Mouse (Mus musculus): ENCODE results near the gene Myom3.

Myom3 gene

DNA sequence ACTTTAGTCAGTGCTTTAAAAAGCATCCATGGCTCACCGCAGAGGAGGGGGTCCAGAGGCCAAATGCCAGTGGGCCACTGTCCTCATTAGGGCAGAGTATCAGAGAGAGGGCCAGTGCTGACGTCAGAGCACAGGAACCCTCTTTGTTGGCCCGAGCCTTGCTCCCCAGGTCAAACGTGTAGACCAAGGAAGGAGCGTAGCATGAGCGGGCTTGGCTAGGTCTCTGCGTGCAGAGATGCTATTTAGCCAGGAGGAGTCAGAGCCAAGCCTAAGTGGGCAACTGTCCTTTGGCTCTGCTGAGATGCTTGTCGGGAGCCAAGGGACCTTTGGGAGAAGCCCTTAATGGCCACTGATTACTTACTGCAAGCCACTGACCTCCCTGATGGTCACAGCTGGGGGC is 1.5 kb downstream of the Myom3 start:
- DNase-seq (ENCODE audit: low spot score in 2 of 2), result no peak

DNA sequence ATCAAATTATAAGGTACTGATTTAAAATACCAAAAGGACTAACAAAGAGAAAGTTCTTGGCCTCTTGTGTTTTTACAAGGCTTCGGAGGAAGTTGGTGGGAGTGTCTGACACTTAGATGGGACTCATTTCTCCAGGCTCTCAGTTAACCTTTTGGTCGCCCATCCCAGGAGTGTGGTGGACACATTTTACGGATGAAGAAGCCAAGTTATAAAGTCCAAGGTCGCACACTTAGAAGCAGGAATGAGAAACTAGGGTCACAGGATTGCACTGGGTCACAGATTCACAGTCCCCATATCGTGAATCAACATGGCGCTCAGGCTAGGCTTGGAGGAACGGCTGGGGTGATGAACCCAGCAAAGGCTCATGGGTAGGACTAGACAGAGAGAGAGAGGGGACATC is 2.1 kb downstream of the Myom3 start:
- no peak for DNase-seq (ENCODE audit: low spot score in 2 of 2)

DNA sequence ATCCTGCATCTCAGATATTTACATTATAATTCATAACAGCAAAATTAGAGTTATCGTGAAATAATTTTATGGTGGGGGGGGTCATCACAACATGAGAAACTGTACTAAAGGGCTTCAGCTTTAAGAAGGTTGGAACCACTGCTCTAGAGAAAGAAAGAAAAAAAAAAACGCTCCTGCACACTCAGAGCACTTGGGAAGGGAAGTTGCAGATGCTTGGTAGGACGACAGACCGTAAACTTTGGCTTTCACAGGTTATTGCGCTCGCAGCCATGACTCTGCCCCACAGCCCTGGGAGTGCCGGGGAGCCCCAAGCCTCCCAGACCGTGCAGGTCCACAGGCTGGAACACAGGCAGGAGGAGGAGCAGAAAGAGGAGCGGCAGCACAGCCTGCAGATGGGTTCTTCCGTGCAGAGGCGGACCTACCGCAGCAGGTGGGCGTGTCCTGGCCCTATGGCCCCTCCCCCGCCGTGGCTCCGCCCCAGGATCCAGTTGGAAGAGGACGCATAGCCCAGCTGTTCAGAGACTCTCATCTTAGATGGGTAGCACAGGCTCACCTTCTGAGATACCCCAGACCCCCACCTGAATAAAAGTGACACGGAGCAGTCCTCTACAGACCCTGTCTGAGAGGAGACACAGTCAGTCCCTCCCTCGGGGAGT is 2.9 kb downstream of the Myom3 start:
- DNase-seq (ENCODE audit: low spot score in 2 of 2), result peak in 1 of 2 experiments; percentile 9

DNA sequence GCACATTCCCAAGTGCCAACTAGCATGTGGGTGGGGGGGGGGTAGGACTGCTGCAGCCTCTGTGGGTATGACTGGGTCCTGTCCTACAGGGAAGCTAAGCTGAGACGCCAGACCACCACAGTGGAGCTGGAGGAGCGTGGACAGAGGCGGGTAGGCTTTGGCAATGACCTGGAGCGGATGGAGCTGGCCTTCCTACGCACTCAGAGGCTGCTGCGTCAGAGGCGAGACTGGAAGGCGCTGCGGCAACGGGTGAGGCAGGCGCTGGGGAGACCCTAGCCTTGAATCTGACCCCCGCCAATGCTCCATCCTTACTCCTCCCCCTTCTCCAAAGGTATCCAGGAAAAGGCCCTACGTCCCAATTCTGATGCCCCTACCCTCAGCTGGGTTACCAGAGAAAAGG is 5.2 kb downstream of the Myom3 start:
- DNase-seq (ENCODE audit: low spot score in 2 of 2), result no peak

DNA sequence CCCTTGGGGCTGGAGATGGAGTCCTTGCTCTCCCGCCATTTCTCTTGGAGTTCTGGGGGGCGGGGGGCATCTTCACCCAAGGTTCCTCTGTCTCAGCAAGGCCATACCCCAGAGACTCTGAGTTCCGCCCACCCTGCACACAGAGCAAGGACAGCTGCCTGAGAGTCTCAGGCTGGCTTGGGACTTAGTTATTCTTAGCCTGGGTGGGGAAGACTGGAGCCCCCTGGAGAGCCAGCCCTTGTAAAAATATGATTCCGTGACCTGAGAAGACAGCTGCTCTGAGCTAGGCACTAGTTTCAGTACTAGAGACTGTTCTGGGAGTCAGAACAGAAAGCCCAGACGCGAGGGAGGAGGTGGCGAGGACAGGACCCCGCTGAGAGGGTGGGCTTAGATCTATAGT is 6.2 kb downstream of the Myom3 start:
- no peak for DNase-seq (ENCODE audit: low spot score in 2 of 2)

DNA sequence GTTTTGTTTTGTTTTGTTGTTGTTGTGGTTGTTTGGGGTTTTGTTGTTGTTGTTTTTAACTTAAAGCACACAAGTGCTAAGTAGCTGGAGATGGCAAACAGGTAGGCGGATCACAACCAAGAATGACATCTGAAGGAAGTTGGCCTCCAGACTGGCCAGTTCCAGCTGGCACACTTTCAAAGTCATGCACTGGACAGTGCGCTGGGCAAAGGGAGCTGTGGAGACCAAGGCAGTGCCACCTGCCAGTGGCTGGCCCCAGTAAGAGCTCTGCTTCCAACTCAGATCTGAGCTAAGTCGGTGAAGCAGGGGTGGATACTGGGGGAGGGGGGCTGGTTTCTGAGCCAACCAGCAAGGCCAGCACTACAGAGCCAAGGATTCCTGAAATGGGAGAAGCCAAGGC is 7.5 kb downstream of the Myom3 start:
- no peak for DNase-seq (ENCODE audit: low spot score in 2 of 2)

DNA sequence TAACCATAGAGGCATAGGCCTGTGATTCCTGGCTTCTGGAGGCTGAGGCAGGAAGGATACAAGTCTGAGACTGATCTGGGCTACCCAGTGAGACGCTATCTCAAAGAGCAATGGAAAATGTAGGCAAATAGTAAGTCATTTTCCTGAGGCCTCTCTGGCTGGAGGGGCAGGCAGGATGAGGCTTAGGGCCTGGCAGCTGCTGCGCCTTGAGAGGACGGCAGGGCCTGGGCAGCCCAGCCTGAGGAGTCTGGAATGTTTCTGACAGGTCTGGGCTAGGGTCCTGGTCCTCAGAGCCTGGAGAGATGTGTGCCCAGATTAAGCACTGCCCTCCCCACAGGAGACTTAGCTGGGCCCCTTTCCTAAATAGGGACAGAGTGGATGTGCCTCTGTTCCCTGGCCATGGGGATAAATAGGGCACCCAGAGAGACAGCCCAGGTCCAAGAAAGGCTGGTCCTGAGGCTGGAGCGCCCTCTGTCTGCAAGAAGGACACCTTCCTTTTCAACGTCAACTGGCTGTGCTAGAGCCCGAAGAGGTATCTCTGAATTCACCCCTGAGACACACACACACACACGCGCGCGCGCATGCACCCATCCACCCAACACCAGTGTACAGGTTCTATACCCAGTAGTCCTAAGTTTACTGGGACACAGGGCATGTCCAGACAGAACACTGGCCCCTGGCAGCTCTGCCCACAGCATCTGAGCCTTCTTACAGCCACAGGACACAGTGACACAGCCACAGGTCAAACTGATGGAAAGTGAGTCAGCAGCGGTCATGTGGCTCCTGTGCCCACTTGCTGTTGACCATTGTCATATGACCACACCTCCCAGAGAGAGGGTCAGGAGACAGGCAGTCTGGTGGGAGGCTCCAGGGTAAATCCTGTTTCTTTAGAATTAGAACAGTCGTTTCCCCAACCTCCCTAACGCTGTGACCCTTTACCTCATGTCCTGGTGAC is 9.3 kb downstream of the Myom3 start:
- DNase-seq (ENCODE audit: low spot score in 2 of 2), result peak; percentile 6 to 12

DNA sequence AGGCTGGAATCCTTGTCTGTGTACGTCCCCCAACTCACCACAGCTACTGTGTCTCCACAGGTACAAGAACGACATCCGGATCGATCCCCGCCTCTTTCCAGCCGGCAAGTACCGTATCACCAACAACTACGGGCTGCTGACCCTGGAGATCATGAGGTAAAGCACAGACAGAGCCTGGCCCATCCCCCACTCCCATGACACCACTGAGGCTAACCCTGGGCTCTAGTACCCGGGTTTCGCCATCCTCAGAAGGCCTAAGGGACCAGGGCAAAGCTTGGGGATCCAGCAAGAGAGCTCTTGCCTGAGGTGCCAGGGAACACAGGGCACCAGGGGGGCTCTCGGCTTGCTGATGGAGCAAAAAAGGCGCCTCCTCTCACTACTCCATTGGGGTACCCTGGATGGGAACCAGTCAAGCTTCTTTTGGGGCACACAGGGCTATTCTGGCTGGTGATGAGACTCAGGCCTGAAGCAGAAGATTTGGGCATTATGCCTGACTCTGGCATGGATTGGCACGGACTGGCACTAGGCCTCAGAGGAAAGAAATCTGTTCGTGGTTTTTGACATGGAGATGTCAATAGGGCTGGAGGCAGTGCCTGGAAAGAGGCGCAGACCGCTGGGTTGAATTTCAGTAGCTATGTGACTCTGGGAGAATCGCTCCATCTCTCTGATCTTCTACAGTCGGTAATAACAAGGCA is 11.2 kb downstream of the Myom3 start:
- DNase-seq (ENCODE audit: low spot score in 2 of 2), result no peak

DNA sequence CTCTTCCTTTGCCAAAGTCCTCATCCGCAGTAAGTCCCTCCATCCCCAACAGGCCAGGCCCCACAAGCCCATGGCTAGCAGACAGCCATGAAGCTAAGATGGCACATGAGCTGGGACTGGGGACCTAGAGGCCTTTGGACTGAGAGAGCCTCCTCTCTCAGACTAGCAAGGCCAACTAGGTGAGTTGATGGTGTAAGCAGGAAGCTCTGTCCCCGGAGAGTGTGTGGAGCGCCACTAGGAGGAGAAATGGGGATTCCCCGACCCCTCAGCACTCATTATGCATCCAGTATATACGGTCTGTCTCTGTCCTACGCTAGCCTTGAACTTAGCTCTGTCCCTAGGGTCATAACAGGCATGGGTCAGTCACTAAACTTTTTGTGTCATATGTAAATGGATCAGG is 12.1 kb downstream of the Myom3 start:
- no peak for DNase-seq (ENCODE audit: low spot score in 2 of 2)

DNA sequence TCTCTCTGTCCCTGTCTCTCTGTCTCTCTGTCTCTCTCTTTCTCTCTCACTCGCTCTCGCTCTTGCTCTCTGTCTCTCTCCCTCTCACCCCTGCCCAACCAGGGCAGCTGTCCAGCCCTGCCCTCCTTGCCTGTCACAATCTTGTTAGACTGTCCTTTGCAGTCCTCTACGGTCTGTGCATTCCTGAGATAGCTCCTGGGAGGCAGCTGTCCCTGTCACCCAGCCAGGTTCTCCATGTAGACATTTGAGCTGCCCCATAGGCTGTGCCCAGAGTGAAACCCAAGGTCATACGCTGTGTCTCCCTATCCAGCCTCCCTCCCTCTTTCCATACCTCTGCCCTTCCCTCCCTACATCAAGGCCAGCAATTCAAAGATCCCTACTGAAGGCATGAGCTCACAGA is 13.2 kb downstream of the Myom3 start:
- no peak for DNase-seq (ENCODE audit: low spot score in 2 of 2)

DNA sequence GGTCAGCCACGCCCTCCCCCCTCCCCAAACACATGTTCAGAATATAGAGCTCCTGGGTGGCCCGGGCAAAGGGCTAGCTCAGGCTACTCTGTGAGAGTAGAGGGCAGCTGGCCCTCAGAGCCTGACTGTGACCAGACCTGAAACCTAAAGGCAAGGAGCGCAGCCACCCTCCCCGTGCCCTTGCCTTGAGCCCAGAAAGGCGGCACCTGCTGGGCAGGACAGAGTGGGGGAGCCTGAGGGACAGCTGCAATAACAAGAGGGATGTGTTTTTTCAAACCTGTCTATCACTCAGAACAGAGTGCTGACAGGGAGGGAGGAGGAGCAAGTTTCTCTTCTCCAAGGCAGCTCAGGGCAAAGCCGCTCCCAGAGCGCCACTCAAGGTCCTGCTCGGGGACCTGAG is 15.0 kb downstream of the Myom3 start:
- no peak for DNase-seq (ENCODE audit: low spot score in 2 of 2)

DNA sequence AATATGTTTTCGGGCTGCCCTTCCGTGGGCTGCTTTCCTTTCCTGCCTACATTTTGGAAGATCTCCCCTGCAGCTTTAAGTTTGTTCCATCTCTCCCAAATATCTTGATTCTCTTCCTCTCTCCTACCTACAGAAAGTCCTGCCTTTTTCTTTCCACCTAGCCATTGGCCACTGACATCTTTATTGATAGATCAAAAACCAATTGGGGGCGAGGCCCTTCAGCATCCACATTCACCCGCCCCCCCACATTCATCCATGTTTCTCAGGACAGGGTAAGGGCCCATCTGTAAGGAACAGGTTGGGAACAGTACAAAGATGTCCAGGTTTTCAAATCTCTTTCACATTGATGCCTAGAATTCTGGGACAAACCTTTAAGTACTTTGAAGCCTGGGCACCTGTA is 17.3 kb downstream of the Myom3 start:
- no peak for DNase-seq (ENCODE audit: low spot score in 2 of 2)

DNA sequence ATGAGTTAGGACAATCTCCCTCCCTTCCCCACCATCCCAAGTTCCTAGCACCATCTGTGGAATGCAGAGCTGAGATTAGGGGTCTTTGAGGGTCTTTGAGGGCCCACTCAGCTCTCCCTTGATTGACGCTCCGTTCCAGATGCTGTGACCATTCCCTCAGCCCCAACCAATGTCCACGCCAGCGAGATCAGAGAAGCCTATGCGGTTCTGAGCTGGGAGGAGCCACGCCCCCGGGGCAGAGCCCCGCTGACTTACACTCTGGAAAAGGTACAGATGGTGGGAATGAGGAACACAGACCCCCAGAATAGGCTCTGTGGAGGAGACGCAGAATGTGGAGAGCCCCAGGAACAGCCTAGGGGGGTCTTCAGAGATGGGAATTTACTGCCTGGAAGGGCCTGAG is 20.1 kb downstream of the Myom3 start:
- no peak for DNase-seq (ENCODE audit: low spot score in 2 of 2)

DNA sequence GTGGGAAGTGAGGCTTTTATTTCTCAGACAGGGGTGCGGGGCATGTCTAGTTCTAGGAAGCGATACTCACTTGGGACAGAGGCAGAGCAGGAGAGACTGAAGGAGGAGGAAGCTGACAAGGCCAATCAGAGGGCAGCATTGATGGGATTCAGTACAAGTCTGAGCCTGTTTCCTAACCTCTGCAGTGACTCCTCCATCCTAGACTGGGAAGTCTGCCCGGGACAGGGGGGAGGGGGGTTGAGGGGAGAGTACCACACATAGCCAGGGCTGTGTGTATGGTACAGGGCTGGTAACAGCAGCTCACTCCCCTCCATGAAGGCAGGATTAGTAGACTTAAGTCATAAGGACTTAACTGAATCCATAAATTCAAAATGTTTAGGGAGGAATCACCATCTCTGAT is 20.7 kb downstream of the Myom3 start:
- no peak for DNase-seq (ENCODE audit: low spot score in 2 of 2)

DNA sequence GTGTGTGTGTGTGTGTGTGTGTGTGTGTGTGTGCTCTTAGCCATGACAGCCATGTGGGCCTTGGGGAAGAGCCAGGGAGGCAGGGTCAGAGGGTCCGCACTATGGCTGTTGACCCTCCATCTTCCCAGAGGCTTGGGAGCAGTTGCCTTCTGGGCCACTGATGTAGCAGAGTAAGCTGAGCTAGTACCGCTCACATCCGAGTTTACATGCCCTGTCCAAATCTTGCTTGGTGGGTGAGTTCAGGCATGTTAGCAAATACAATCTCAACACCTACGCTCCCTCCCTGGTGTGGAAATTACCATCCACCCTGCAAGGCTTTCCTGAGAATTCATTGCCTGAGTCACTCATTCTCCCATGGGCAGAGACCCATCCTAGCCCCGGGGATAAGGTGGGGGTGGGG is 21.8 kb downstream of the Myom3 start:
- no peak for DNase-seq (ENCODE audit: low spot score in 2 of 2)

DNA sequence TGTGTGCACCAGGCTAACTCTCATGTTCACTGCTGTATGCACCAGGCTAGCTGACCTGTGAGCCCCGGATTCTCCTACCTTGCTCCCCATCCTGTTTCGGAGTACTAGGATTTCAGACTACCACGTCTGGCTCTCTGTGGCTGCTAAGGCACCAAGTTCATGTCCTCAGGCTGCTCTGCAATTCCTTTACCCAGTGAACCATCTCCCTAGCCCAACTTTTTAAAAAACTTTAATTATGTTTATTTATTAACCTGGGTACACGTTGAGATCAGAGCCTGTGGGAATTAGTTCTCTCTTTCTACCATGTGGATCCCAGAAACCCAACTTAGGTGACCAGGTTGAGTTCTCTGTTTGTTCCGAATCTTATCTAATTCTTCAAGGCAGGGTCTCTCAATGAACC is 27.1 kb downstream of the Myom3 start:
- DNase-seq (ENCODE audit: low spot score in 2 of 2), result no peak

DNA sequence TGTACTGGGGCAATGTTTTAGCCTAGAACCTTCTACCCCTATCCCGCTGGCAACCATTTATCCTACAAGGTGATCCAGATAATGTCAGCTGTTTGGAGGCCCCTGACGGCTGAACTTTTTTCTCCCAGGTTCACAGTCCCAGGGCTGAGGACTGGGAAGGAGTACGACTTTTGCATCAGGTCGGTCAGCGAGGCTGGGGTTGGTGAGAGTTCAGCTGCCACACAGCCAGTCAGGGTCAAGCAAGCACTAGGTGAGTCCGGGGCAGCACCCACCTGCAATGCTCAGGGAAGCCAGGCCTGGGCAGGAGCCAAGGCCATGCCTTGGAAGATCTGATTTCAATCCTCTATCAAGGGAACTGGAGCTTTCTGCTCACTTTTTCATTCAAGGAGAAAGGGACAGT is 27.8 kb downstream of the Myom3 start:
- DNase-seq (ENCODE audit: low spot score in 2 of 2), result no peak

DNA sequence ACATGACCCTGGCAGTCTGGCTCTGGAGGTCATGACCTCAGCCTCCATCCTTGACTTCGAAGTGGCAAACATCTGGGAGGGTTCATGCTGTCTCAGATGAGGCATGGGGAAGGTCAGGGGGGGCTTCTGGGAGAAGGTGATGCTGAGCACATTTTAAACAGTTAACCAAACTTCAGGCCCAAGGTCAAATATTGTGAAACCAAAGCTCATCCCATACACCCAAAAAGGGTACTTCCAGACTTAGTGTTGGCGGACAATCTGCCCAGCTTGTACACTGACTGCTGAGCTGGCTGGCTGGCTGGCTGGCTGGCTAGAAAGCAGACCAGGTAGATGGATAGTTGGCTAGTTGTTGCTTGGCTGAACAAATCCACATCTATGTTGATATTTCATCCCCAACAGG is 29.6 kb downstream of the Myom3 start:
- no peak for DNase-seq (ENCODE audit: low spot score in 2 of 2)

DNA sequence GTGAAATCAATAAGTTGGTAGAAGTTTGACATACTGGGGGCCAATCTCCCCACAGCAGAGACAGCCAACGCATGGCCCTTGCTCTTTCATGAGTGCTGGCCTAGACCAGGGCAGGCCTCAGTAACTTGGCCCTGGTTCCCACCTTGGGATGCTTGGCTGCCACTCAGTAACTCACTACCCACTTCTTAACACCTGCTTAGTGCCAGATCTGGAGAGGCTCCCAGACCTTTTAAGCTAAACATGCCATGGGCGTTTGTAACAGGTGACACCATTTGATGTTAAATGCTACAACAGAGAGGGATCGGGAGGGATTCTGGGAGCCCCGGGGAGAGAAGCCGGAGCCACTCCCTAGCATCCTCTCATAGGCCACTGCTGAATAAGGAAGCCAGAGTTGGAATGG is 33.3 kb downstream of the Myom3 start:
- DNase-seq (ENCODE audit: low spot score in 2 of 2), result no peak

DNA sequence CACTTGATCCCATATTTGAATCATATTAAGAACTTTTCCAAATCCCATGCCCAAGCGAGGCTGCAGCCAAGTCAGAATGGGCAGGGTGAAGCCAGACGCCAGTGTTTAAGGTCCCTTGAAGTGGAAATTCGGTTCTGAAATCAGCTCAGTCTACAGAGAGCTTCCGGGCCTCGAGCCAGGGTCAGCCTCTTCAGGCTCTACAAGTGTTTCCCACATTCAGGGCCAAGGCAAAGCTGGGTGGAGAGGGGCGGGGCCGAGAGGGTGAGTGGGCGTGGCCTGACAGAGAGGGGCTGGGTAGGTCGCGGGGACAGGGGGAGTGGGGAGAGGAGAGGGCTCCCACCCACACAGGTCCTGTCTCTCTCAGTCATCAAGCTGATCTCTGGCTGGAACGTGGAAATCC is 38.4 kb downstream of the Myom3 start:
- no peak for DNase-seq (ENCODE audit: low spot score in 2 of 2)

DNA sequence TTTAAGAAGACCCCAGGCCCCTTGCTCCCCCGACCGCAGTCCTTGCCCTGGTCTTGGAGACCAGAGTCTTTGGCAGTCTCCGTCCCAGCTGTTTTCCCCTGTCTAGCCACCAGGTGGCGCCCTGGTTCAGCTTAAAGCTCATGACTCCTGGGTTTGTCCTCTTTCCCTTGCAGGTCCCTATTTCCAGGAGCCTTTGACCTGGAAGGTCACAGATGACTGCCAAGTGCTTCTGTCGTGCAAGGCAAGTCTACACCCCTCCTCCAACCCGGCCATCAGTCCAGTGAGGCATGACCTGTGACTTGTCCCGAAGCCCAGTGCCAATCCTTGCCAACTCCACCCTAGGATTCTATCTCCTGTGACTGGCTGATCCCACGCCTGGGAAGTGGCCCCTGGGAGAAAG is 42.0 kb downstream of the Myom3 start:
- DNase-seq (ENCODE audit: low spot score in 2 of 2), result peak; percentile 83 to 86

DNA sequence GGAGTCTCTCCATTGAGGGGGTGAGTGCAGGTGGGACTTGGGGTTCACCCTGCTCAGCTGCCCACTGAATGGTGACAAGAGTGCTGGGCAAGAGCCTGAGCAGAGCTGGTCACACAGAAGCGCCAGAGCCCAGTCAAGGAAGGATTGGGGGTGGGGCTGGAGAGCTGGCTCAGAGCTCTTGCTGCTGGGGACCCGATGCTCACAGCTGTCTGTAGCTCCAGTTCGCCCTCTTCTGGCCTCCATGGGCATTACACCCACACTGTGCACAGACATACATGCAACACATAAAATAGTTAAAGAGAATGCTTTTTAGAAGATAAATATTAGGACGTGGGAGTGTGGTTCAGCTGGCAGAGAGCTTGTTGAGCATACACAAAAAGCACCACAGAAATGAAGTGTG is 43.8 kb downstream of the Myom3 start:
- no peak for DNase-seq (ENCODE audit: low spot score in 2 of 2)

DNA sequence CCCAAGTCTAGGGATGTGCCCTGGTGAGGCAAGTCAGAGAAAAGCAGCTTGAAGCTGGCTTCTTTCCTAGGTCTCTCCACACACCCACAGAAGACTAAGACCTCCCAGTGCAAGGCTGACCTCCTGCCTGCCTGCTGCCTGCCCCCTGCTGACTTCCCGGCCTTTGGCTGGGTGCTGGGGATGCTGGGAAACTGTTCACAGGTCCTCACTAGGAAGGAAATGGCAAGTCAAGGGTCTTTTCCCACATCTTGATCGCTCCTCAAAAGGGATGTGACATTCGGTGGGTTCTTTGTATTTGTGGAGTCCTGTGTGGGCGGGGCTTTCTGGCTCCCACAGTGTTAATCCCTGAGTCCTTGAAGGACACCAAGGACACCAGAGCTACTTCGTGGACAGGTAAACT is 44.7 kb downstream of the Myom3 start:
- no peak for DNase-seq (ENCODE audit: low spot score in 2 of 2)

Data from frontal cortex, postnatal 25 days (tissue).